Mouse (Mus musculus) liver, embryonic 11.5 days (tissue): Measurements from ENCODE around the gene Hbs1l. TPM values are rescaled to one million over a fixed set of nuclear protein-coding genes. Genes with fewer than 3 reads are reported as not detected.
A peak's percentile ranks its signal among the peaks of the same experiment; 100 is the strongest.

ENCODE experiments used
- ATAC-seq: fragments of 200-750 bp; cut with Nextera tagmentation; replicated peaks from 2 replicates; pipeline ENCODE4 v1.8.0; 2017; ENCODE audit warnings: moderate number of reproducible peaks, mild to moderate bottlenecking, moderate TSS enrichment, moderate library complexity; ENCODE audit not compliant: low FRiP score
- DNase-seq: peaks from one replicate; pipeline ENCODE4 v3.0.0-alpha.2; 2017; ENCODE audit warnings: low spot score
- H3K27ac ChIP-seq: fragments of 300-500 bp; sonication (generic); 2 replicates; pipeline ENCODE4 v1.5.1; 2014; ENCODE audit warnings: mild to moderate bottlenecking, low read depth, low read length, control low read depth
- H3K27me3 ChIP-seq: fragments of 300-500 bp; sonication (generic); replicated peaks from 2 replicates; pipeline ENCODE4 v1.6.1; 2014; ENCODE audit warnings: low read length, mixed read lengths; ENCODE audit not compliant: control insufficient read depth, insufficient read depth
- H3K36me3 ChIP-seq: fragments of 300-500 bp; sonication (generic); 2 replicates; pipeline ENCODE4 v1.6.1; 2014; ENCODE audit warnings: mild to moderate bottlenecking, low read length, moderate library complexity, mixed read lengths; ENCODE audit not compliant: control insufficient read depth, insufficient read depth
- H3K4me1 ChIP-seq: fragments of 300-500 bp; sonication (generic); replicated peaks from 2 replicates; pipeline ENCODE4 v1.6.1; 2014; ENCODE audit warnings: low read length, mixed read lengths; ENCODE audit not compliant: control insufficient read depth, insufficient read depth
- H3K4me2 ChIP-seq: fragments of 300-500 bp; sonication (generic); 2 replicates; pipeline ENCODE4 v1.6.1; 2014; ENCODE audit warnings: mild to moderate bottlenecking, control low read depth, moderate library complexity
- H3K4me3 ChIP-seq: fragments of 300-500 bp; sonication (generic); 2 replicates; pipeline ENCODE4 v1.5.1; 2014; ENCODE audit warnings: low read depth, low read length, control low read depth
- H3K9ac ChIP-seq: fragments of 300-500 bp; sonication (generic); 2 replicates; pipeline ENCODE4 v1.6.1; 2014; ENCODE audit warnings: low read depth, low read length, control low read depth
- H3K9me3 ChIP-seq: fragments of 300-500 bp; sonication (generic); 2 replicates; pipeline ENCODE4 v1.6.1; 2016; ENCODE audit warnings: low read length, inconsistent platforms, mixed read lengths; ENCODE audit not compliant: control insufficient read depth
- WGBS: fragments of 180-500 bp; shearing (Covaris S2); extraction: QIAGEN DNeasy Blood & Tissue Kit; methylation state at CpG from one replicate; pipeline ENCODE4 v1.1.7; 2014; 5-methylcytosine and 5-hydroxymethylcytosine counted together
- polyA plus RNA-seq: library from polyadenylated mRNA; unstranded; fragments of >200 nt; fragmentation: Nextera tagmentation; extraction: Ambion mirVana; gene quantifications from 2 replicates; pipeline ENCODE4 v1.2.1, GENCODE M21; 2014

The Hbs1l gene
- polyA plus RNA-seq, 1 experiment from 2014 or later, result 107 TPM

GRCm38 (mm10) chr10:21294217-21294616 is 1.6 kb upstream of the Hbs1l start:
- no peak overlapping the region for H3K4me3 ChIP-seq
- H3K27ac ChIP-seq, result no peak overlapping the region
- H3K4me1 ChIP-seq, result peaks cover 7% of the 10 kb centered on the region
- no peak overlapping the region for H3K4me2 ChIP-seq
- no peaks in the 10 kb centered on the region for H3K27me3 ChIP-seq
- ATAC-seq (no peak), DNase-seq (no peak)
- WGBS, result 85% methylated on average over 2 of the region's 2 CpGs
- H3K9ac ChIP-seq, result no peak overlapping the region
- peaks cover 2% of the 10 kb centered on the region; the same call in 1 of the 2 replicates for H3K36me3 ChIP-seq
- no peaks in the 10 kb centered on the region for H3K9me3 ChIP-seq

GRCm38 (mm10) chr10:21295397-21295758 is 401 bp upstream of the Hbs1l start:
- H3K9ac ChIP-seq, result peak overlapping the region; percentile 55; the same call in 1 of the 2 replicates

GRCm38 (mm10) chr10:21298972-21299371 is 3.2 kb downstream of the Hbs1l start:
- no peak overlapping the region for H3K4me3 ChIP-seq
- no peak for ATAC-seq
- no peak overlapping the region for H3K27ac ChIP-seq
- H3K9me3 ChIP-seq, result no peaks in the 10 kb centered on the region
- peaks cover 7% of the 10 kb centered on the region for H3K4me1 ChIP-seq
- no peaks in the 10 kb centered on the region for H3K27me3 ChIP-seq
- peaks cover 23% of the 10 kb centered on the region for H3K36me3 ChIP-seq
- no peak overlapping the region for H3K4me2 ChIP-seq
- no peak for DNase-seq
- WGBS, result 82% methylated on average over 2 of the region's 2 CpGs
- no peak overlapping the region for H3K9ac ChIP-seq

More at GRCm38 (mm10) chr10:21295397-21295758, 401 bp upstream of the Hbs1l start:
- no peaks in the 10 kb centered on the region for H3K9me3 ChIP-seq
- H3K27ac ChIP-seq, result no peak overlapping the region
- no peak for DNase-seq
- peaks cover 10% of the 10 kb centered on the region for H3K36me3 ChIP-seq
- peaks cover 7% of the 10 kb centered on the region for H3K4me1 ChIP-seq
- peak overlapping the region; percentile 95 for H3K4me3 ChIP-seq
- H3K27me3 ChIP-seq, result no peaks in the 10 kb centered on the region
- peak overlapping the region; percentile 64 for H3K4me2 ChIP-seq
- 47% methylated on average over 4 of the region's 4 CpGs for WGBS
- ATAC-seq, result peak; percentile 17

- H3K27me3 ChIP-seq, result no peaks in the 10 kb centered on the region
- no peak for ATAC-seq
- H3K36me3 ChIP-seq, result peaks cover 33% of the 10 kb centered on the region
Observed at GRCm38 (mm10) chr10:21301822-21302221, 6.0 kb downstream of the Hbs1l start.

GRCm38 (mm10) chr10:21304672-21305632 is 9.2 kb downstream of the Hbs1l start:
- 82% methylated on average over 11 of the region's 11 CpGs for WGBS
- Histone ChIP-seq H3K9ac (no peak overlapping the region), H3K36me3 (peaks cover 27% of the 10 kb centered on the region), H3K4me1 (no peaks in the 10 kb centered on the region), H3K27ac (no peak overlapping the region), H3K9me3 (no peaks in the 10 kb centered on the region), H3K4me2 (no peak overlapping the region), H3K4me3 (no peak overlapping the region), H3K27me3 (no peaks in the 10 kb centered on the region)
- no peak for DNase-seq
- ATAC-seq, result no peak

More at GRCm38 (mm10) chr10:21301822-21302221, 6.0 kb downstream of the Hbs1l start:
- 80% methylated on average over 7 of the region's 7 CpGs for WGBS
- H3K9ac ChIP-seq, result no peak overlapping the region
- H3K4me1 ChIP-seq, result peaks cover 5% of the 10 kb centered on the region
- H3K4me3 ChIP-seq, result no peak overlapping the region
- DNase-seq, result no peak
- H3K9me3 ChIP-seq, result no peaks in the 10 kb centered on the region
- H3K4me2 ChIP-seq, result no peak overlapping the region
- H3K27ac ChIP-seq, result no peak overlapping the region

GRCm38 (mm10) chr10:21313732-21314131 is 18.0 kb downstream of the Hbs1l start:
- H3K4me1 ChIP-seq, result no peaks in the 10 kb centered on the region
- H3K9ac ChIP-seq, result no peak overlapping the region
- no peak overlapping the region for H3K27ac ChIP-seq
- no peaks in the 10 kb centered on the region for H3K9me3 ChIP-seq
- no peaks in the 10 kb centered on the region for H3K27me3 ChIP-seq
- DNase-seq (no peak), ATAC-seq (no peak)
- H3K4me2 ChIP-seq, result no peak overlapping the region
- peaks cover 18% of the 10 kb centered on the region for H3K36me3 ChIP-seq
- no peak overlapping the region for H3K4me3 ChIP-seq
- 87% methylated on average over 4 of the region's 4 CpGs for WGBS

- no peak overlapping the region for H3K4me2 ChIP-seq
- H3K9me3 ChIP-seq, result no peaks in the 10 kb centered on the region
- no peak overlapping the region for H3K9ac ChIP-seq
- H3K27ac ChIP-seq, result no peak overlapping the region
- no peaks in the 10 kb centered on the region for H3K4me1 ChIP-seq
- DNase-seq (no peak), ATAC-seq (no peak)
- no peaks in the 10 kb centered on the region for H3K27me3 ChIP-seq
- WGBS, result 94% methylated on average over 1 of the region's 1 CpGs
- H3K36me3 ChIP-seq, result peaks cover 18% of the 10 kb centered on the region
- no peak overlapping the region for H3K4me3 ChIP-seq
Observed at GRCm38 (mm10) chr10:21316123-21316522, 20.3 kb downstream of the Hbs1l start.

GRCm38 (mm10) chr10:21318250-21318649 is 22.5 kb downstream of the Hbs1l start:
- DNase-seq (no peak), ATAC-seq (no peak)
- Histone ChIP-seq H3K4me1 (no peaks in the 10 kb centered on the region), H3K36me3 (peaks cover 18% of the 10 kb centered on the region), H3K27me3 (no peaks in the 10 kb centered on the region), H3K4me3 (no peak overlapping the region), H3K27ac (no peak overlapping the region), H3K4me2 (no peak overlapping the region), H3K9ac (no peak overlapping the region), H3K9me3 (no peaks in the 10 kb centered on the region)
- 90% methylated on average over 4 of the region's 4 CpGs for WGBS

- no peak overlapping the region for H3K9ac ChIP-seq
- H3K4me3 ChIP-seq, result no peak overlapping the region
- H3K27me3 ChIP-seq, result no peaks in the 10 kb centered on the region
- H3K36me3 ChIP-seq, result peaks cover 18% of the 10 kb centered on the region
- 98% methylated on average over 1 of the region's 1 CpGs for WGBS
- H3K9me3 ChIP-seq, result no peaks in the 10 kb centered on the region
- ATAC-seq (no peak), DNase-seq (no peak)
- no peak overlapping the region for H3K4me2 ChIP-seq
- H3K27ac ChIP-seq, result no peak overlapping the region
- no peaks in the 10 kb centered on the region for H3K4me1 ChIP-seq
Observed at GRCm38 (mm10) chr10:21318996-21319395, 23.2 kb downstream of the Hbs1l start.
